Mouse (Mus musculus): Measurements from ENCODE around the gene Cacng5. TPM values are rescaled to one million over a fixed set of nuclear protein-coding genes. Genes with fewer than 3 reads are reported as not detected.
A peak's percentile ranks its signal among the peaks of the same experiment; 100 is the strongest.

The Cacng5 gene
- polyA plus RNA-seq (2015; fragmentation: Nextera tagmentation; extraction: Ambion mirVana), result 0.04 and 0.09 TPM in 2 replicates

- Histone ChIP-seq H3K4me2 (ENCODE audit: low read length) (peak within 1 kb of the TSS; percentile 46), H3K27me3 (ENCODE audit: insufficient read depth, low read length) (peaks cover 8% of the 10 kb centered on the region; the same call in 1 of the 2 replicates), H3K4me3 (replicated peaks; ENCODE audit: low read depth, low read length) (no peak within 1 kb of the TSS), H3K27ac (no peak within 1 kb of the TSS), H3K4me1 (replicated peaks; ENCODE audit: insufficient read depth, low read length) (0 out of 2 replicates have a peak, but pooled peaks cover 2% of the 10 kb centered on the region), H3K9me3 (replicated peaks; ENCODE audit: low read length) (no peaks in the 10 kb centered on the region), H3K36me3 (ENCODE audit: insufficient read depth, low read length) (no peaks in the 10 kb centered on the region), H3K9ac (ENCODE audit: low read depth, low read length) (no peak within 1 kb of the TSS)
- WGBS, result 5% methylated on average over 36 of the region's 36 CpGs
- TF ChIP-seq CTCF (IDR thresholded peaks at IDR 0.05; ENCODE audit: low read depth), result no peak
- DNase-seq (ENCODE audit: low spot score), result peak; percentile 36
- peak; percentile 66; the same call in 1 of the 2 replicates for ATAC-seq (replicated peaks; ENCODE audit: low FRiP score, low read depth)
Measured at GRCm38 (mm10) chr11:107914634-107915226, at the start of gene Cacng5. Gene Cacng5 (minus strand): TSS chr11:107915055.

DNA sequence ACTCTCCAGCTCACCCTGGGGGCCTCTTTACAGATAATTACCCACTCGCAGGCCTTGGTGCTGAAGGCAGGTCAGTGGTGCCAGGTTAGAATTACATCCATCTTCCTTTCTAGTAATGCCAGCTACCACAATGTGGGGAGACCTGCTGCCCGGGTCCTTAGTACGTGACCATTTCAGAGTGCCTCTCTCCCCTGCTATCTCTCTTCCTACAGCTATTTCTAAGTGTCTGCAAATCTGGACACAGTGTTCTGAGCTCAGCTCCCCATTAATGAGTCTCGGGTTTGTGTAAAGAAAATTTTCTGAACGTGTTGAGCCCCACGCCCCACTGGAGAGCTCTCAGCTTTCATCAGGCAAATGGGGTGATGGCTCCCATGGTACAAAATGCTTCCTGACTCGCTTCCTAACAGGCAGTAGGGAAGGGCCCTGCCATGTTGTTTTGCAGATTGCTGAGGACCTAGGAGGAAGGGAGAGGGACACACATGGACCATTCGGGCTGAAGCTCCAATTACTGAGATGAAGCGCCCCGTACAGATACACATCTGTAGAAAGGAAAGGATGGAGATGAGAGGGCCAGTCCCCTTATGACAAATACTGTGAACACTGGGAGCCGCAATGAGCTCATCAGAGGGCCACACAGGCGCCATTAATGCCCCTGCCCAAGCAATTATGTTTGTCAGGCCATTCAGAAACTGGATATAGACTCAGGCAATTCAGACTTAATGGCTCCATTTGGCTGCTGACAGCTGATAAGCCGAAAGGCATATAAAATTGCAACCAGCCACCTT lies 42.9 kb upstream of the Cacng5 start:
- Histone ChIP-seq H3K4me1 (replicated peaks; ENCODE audit: insufficient read depth, low read length) (no peaks in the 10 kb centered on the region), H3K4me3 (replicated peaks; ENCODE audit: low read depth, low read length) (no peak overlapping the region), H3K27me3 (ENCODE audit: insufficient read depth, low read length) (no peaks in the 10 kb centered on the region), H3K9me3 (replicated peaks; ENCODE audit: low read length) (no peaks in the 10 kb centered on the region), H3K9ac (ENCODE audit: low read depth, low read length) (no peak overlapping the region), H3K36me3 (ENCODE audit: insufficient read depth, low read length) (peaks cover 9% of the 10 kb centered on the region; the same call in 1 of the 2 replicates), H3K4me2 (ENCODE audit: low read length) (no peak overlapping the region), H3K27ac (no peak overlapping the region)
- TF ChIP-seq CTCF (IDR thresholded peaks at IDR 0.05; ENCODE audit: low read depth), result no peak
- no peak for DNase-seq (ENCODE audit: low spot score)
- 57% methylated on average over 13 of the region's 13 CpGs for WGBS
- ATAC-seq (replicated peaks; ENCODE audit: low FRiP score, low read depth), result no peak

- H3K27ac ChIP-seq, result no peak overlapping the region
- no peaks in the 10 kb centered on the region for H3K9me3 ChIP-seq (replicated peaks; ENCODE audit: low read length)
- no peaks in the 10 kb centered on the region for H3K4me1 ChIP-seq (replicated peaks; ENCODE audit: insufficient read depth, low read length)
- no peak overlapping the region for H3K9ac ChIP-seq (ENCODE audit: low read depth, low read length)
- ATAC-seq (replicated peaks; ENCODE audit: low FRiP score, low read depth) (no peak), DNase-seq (ENCODE audit: low spot score) (no peak)
- H3K27me3 ChIP-seq (ENCODE audit: insufficient read depth, low read length), result no peaks in the 10 kb centered on the region
- no peak overlapping the region for H3K4me3 ChIP-seq (replicated peaks; ENCODE audit: low read depth, low read length)
- no peak for TF ChIP-seq CTCF (IDR thresholded peaks at IDR 0.05; ENCODE audit: low read depth)
- 66% methylated on average over 10 of the region's 10 CpGs for WGBS
- H3K4me2 ChIP-seq (ENCODE audit: low read length), result no peak overlapping the region
- H3K36me3 ChIP-seq (ENCODE audit: insufficient read depth, low read length), result peaks cover 14% of the 10 kb centered on the region
Measured at GRCm38 (mm10) chr11:107955191-107956062, 40.6 kb upstream of the Cacng5 start.

- Histone ChIP-seq H3K9ac (ENCODE audit: low read depth, low read length) (no peak overlapping the region), H3K9me3 (replicated peaks; ENCODE audit: low read length) (no peaks in the 10 kb centered on the region), H3K36me3 (ENCODE audit: insufficient read depth, low read length) (peaks cover 12% of the 10 kb centered on the region; the same call in 1 of the 2 replicates), H3K4me1 (replicated peaks; ENCODE audit: insufficient read depth, low read length) (no peaks in the 10 kb centered on the region), H3K4me2 (ENCODE audit: low read length) (no peak overlapping the region), H3K27me3 (ENCODE audit: insufficient read depth, low read length) (no peaks in the 10 kb centered on the region), H3K4me3 (replicated peaks; ENCODE audit: low read depth, low read length) (no peak overlapping the region), H3K27ac (no peak overlapping the region)
- DNase-seq (ENCODE audit: low spot score), result no peak
- no peak for ATAC-seq (replicated peaks; ENCODE audit: low FRiP score, low read depth)
- TF ChIP-seq CTCF (IDR thresholded peaks at IDR 0.05; ENCODE audit: low read depth), result no peak
- 84% methylated on average over 11 of the region's 11 CpGs for WGBS
Measured at GRCm38 (mm10) chr11:107951431-107951830, 36.6 kb upstream of the Cacng5 start.

- H3K9me3 ChIP-seq (replicated peaks; ENCODE audit: low read length), result no peaks in the 10 kb centered on the region
- no peak overlapping the region for H3K9ac ChIP-seq (ENCODE audit: low read depth, low read length)
- no peak overlapping the region for H3K27ac ChIP-seq
- no peak overlapping the region for H3K4me2 ChIP-seq (ENCODE audit: low read length)
- DNase-seq (ENCODE audit: low spot score) (no peak), ATAC-seq (replicated peaks; ENCODE audit: low FRiP score, low read depth) (no peak)
- WGBS, result 90% methylated on average over 4 of the region's 4 CpGs
- H3K36me3 ChIP-seq (ENCODE audit: insufficient read depth, low read length), result peaks cover 12% of the 10 kb centered on the region; the same call in 1 of the 2 replicates
- no peaks in the 10 kb centered on the region for H3K4me1 ChIP-seq (replicated peaks; ENCODE audit: insufficient read depth, low read length)
- H3K4me3 ChIP-seq (replicated peaks; ENCODE audit: low read depth, low read length), result no peak overlapping the region
- no peak for TF ChIP-seq CTCF (IDR thresholded peaks at IDR 0.05; ENCODE audit: low read depth)
- H3K27me3 ChIP-seq (ENCODE audit: insufficient read depth, low read length), result no peaks in the 10 kb centered on the region
Measured at GRCm38 (mm10) chr11:107950658-107951057, 35.8 kb upstream of the Cacng5 start.

- H3K27me3 ChIP-seq (ENCODE audit: insufficient read depth, low read length), result no peaks in the 10 kb centered on the region
- no peak overlapping the region for H3K4me2 ChIP-seq (ENCODE audit: low read length)
- TF ChIP-seq CTCF (IDR thresholded peaks at IDR 0.05; ENCODE audit: low read depth), result no peak
- no peak overlapping the region for H3K4me3 ChIP-seq (replicated peaks; ENCODE audit: low read depth, low read length)
- DNase-seq (ENCODE audit: low spot score) (no peak), ATAC-seq (replicated peaks; ENCODE audit: low FRiP score, low read depth) (no peak)
- peaks cover 12% of the 10 kb centered on the region; the same call in 1 of the 2 replicates for H3K36me3 ChIP-seq (ENCODE audit: insufficient read depth, low read length)
- no peaks in the 10 kb centered on the region for H3K9me3 ChIP-seq (replicated peaks; ENCODE audit: low read length)
- 40% methylated on average over 9 of the region's 9 CpGs for WGBS
- H3K9ac ChIP-seq (ENCODE audit: low read depth, low read length), result no peak overlapping the region
- H3K4me1 ChIP-seq (replicated peaks; ENCODE audit: insufficient read depth, low read length), result no peaks in the 10 kb centered on the region
- no peak overlapping the region for H3K27ac ChIP-seq
Measured at GRCm38 (mm10) chr11:107950211-107950610, 35.4 kb upstream of the Cacng5 start.

Data from kidney, postnatal 0 days (tissue).